In the genomic region with DNA sequence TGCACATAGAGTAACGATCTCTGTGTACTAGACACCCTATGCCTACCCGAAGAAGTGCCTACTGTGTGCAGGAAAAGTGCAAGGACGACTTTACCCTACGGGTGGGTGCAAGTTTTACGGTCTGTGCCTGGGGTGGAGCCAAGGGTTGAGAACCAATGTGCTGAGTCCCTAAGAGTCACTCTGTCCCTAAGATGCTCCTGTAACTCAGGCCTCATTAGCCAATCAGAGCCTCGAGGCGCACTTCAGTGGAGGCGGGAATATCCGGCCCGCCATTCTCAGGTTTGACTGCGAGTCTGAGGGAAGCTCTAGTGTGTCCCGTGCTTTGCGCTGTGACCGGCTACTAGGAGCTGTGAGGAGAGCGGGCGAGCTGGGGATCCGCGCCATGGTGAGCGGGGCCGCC, we compare ENCODE assay signal across 9 mouse cellular contexts. TPM values are rescaled to one million over a fixed set of nuclear protein-coding genes. Genes with fewer than 3 reads are reported as not detected.
DNase-seq lines count a peak whose midpoint lies in the region; ATAC-seq and TF ChIP-seq lines count a peak whose summit lies in the region.
"Not testable (repeated sequence)": the region's sequence is repeated elsewhere in the genome, so short reads cannot be mapped to it uniquely, and the experiment has no call there.
"Had no signal": no experiment of that assay in that cellular context is flagged by ENCODE, and none has a peak within 500 bp of the region (broad histone marks: within the 10 kb centered on the region; RNA-seq: fewer than 3 reads in every experiment).

A gene (plus strand): TSS at position 288 of the 400 bp plus-strand sequence.

- not testable (repeated sequence) for H3K36me3 ChIP-seq in hindbrain, embryonic 15.5 days; limb, embryonic 12.5 days; midbrain, embryonic 14.5 days (ENCODE audit: control insufficient read depth, insufficient read depth, low read length); stomach, postnatal 0 days (ENCODE audit: control insufficient read depth, insufficient read depth, low read length)

- POLR2A ChIA-PET in Patski (lab: Charles Lee), result not testable (repeated sequence)

- not testable (repeated sequence) for H3K27ac ChIP-seq in hindbrain, embryonic 15.5 days (replicated peaks); limb, embryonic 12.5 days; midbrain, embryonic 14.5 days (replicated peaks; ENCODE audit: low read depth, low read length); stomach, postnatal 0 days (replicated peaks)

- intact Hi-C loops in gastrocnemius, postnatal 14 days (cut with DNase I; ENCODE audit: low total_unique reads), result not testable (repeated sequence)

- not testable (repeated sequence) for TF ChIP-seq EP300 in stomach, postnatal 0 days (optimal IDR thresholded peaks at IDR 0.05)

- TF ChIP-seq CTCF in Patski (IDR thresholded peaks at IDR 0.05); stomach, postnatal 0 days (IDR thresholded peaks at IDR 0.05; ENCODE audit: low read depth): not testable (repeated sequence)

- not testable (repeated sequence) for H3K4me1 ChIP-seq in hindbrain, embryonic 15.5 days (replicated peaks); limb, embryonic 12.5 days (replicated peaks); midbrain, embryonic 14.5 days (ENCODE audit: control insufficient read depth, insufficient read depth, low read length); stomach, postnatal 0 days (replicated peaks; ENCODE audit: control insufficient read depth, insufficient read depth)

- in situ Hi-C loops in Patski (cut with MboI; ENCODE audit: low pct_unique_long_range_greater_than_20kb), result not testable (repeated sequence)

- not testable (repeated sequence) for H3K27me3 ChIP-seq in Patski; hindbrain, embryonic 15.5 days; limb, embryonic 12.5 days; midbrain, embryonic 14.5 days (ENCODE audit: control insufficient read depth, insufficient read depth, low read length); stomach, postnatal 0 days (ENCODE audit: control insufficient read depth, insufficient read depth, low read length)

- peak; percentile 76 for ATAC-seq in Patski
- not testable (repeated sequence) for ATAC-seq in hindbrain, embryonic 15.5 days (ENCODE audit: low FRiP score, low read depth); limb, embryonic 12.5 days (ENCODE audit: insufficient number of reproducible peaks, insufficient read depth, low FRiP score, low TSS enrichment, low read depth); midbrain, embryonic 14.5 days (ENCODE audit: low FRiP score, low TSS enrichment); stomach, postnatal 0 days (ENCODE audit: low FRiP score, low TSS enrichment)

- not testable (repeated sequence) for H3K9me3 ChIP-seq in hindbrain, embryonic 15.5 days; limb, embryonic 12.5 days; midbrain, embryonic 14.5 days (ENCODE audit: control insufficient read depth, low read length); stomach, postnatal 0 days (ENCODE audit: control insufficient read depth, low read length)

- DNase-seq in Patski (ENCODE audit: low read depth, low spot score), result not testable (repeated sequence)
- DNase-seq in cerebellum, adult 9-10 months, result peak; percentile 5
- peak; percentile 1 for DNase-seq in gastrocnemius, postnatal 14 days
- DNase-seq in kidney, postnatal 14 days, result peak; percentile 5
- DNase-seq in midbrain, embryonic 14.5 days, result peak; percentile 0
- peak; percentile 7 for DNase-seq in stomach, postnatal 0 days (ENCODE audit: low spot score)

- not testable (repeated sequence) for H3K4me2 ChIP-seq in hindbrain, embryonic 15.5 days; midbrain, embryonic 14.5 days (ENCODE audit: low read length); stomach, postnatal 0 days (replicated peaks; ENCODE audit: low read depth)
- H3K4me2 ChIP-seq in limb, embryonic 12.5 days, result peak within 1 kb of the TSS; percentile 27; the same call in 1 of the 2 replicates

- not testable (repeated sequence) for H3K9ac ChIP-seq in hindbrain, embryonic 15.5 days; limb, embryonic 12.5 days (replicated peaks); midbrain, embryonic 14.5 days (replicated peaks; ENCODE audit: low read length); stomach, postnatal 0 days (ENCODE audit: low read length)

- peak within 1 kb of the TSS; percentile 15; the same call in 1 of the 2 replicates for H3K4me3 ChIP-seq in hindbrain, embryonic 15.5 days
- peak within 1 kb of the TSS; percentile 18; the same call in 1 of the 2 replicates for H3K4me3 ChIP-seq in limb, embryonic 12.5 days (replicated peaks)
- H3K4me3 ChIP-seq in midbrain, embryonic 14.5 days (replicated peaks; ENCODE audit: low read depth, low read length); stomach, postnatal 0 days (ENCODE audit: low read depth, low read length): not testable (repeated sequence)

- WGBS in hindbrain, embryonic 15.5 days, result 23% methylated on average over 18 of the region's 20 CpGs
- 22% methylated on average over 18 of the region's 20 CpGs for WGBS in limb, embryonic 12.5 days
- 36% methylated on average over 10 of the region's 20 CpGs for WGBS in midbrain, embryonic 14.5 days
- WGBS in stomach, postnatal 0 days, result 22% methylated on average over 7 of the region's 20 CpGs

- CTCF ChIA-PET in Patski (lab: Charles Lee), result not testable (repeated sequence)

RNA-seq across cellular contexts. Expression of the gene that starts here (rescaled TPM):
- 2.6 TPM for polyA plus RNA-seq in Patski (2021)
- under 1 TPM; 0.86 to 0.92 TPM for total RNA-seq in gastrocnemius, postnatal 14 days (2021)
- 3.1 and 3.2 TPM in 2 replicates for polyA plus RNA-seq in hindbrain, embryonic 15.5 days (2015; fragmentation: Nextera tagmentation; extraction: Ambion mirVana)
- 2.9 and 3.7 TPM in 2 replicates for polyA plus RNA-seq in limb, embryonic 12.5 days (2016; fragmentation: Nextera tagmentation; extraction: Ambion mirVana)
- polyA plus RNA-seq in midbrain, embryonic 14.5 days (2014; fragmentation: Nextera tagmentation; extraction: Ambion mirVana), result 4.3 TPM in 2 replicates
- polyA plus RNA-seq in stomach, postnatal 0 days (2015; fragmentation: Nextera tagmentation; extraction: Ambion mirVana), result 1.4 and 1.6 TPM in 2 replicates
- polyA plus RNA-seq: G1E had no signal

Comparison
In these comparisons a context has a peak if more than half of its experiments do, and no peak if none do; other contexts are left out.
1. Peak in DNase-seq in gastrocnemius, postnatal 14 days; RNA of the gene not detected or under 1 TPM.